Mouse (Mus musculus): Measurements from ENCODE around the gene Rsu1.
A peak's percentile ranks its signal among the peaks of the same experiment; 100 is the strongest.
"Not testable (repeated sequence)": the region's sequence is repeated elsewhere in the genome, so short reads cannot be mapped to it uniquely, and the experiment has no call there.

The Rsu1 gene

GRCm38 (mm10) chr2:13224546-13224945, 46.7 kb downstream of the Rsu1 start:
- DNase-seq (ENCODE audit: low read depth, low spot score), result no peak

DNA sequence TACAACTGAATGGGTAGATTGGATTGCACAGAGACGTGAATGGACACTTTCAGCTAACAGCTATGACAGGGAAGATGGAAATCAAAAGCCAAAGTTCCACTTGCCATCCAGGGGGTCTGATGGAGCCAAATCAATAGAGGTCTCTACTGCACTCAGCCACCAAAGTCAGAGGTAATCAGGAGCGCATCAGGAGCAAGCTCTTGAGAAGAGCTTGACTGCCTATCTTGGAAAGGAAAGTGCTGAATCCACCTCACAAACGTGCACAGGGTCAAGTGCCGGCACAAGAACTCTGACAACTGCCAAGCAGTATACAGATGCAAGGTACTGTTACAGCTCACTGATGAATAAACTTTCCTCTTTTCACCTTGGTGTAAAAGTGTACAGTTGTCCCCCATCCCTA, 47.8 kb downstream of the Rsu1 start:
- no peak for DNase-seq (ENCODE audit: low read depth, low spot score)

DNA sequence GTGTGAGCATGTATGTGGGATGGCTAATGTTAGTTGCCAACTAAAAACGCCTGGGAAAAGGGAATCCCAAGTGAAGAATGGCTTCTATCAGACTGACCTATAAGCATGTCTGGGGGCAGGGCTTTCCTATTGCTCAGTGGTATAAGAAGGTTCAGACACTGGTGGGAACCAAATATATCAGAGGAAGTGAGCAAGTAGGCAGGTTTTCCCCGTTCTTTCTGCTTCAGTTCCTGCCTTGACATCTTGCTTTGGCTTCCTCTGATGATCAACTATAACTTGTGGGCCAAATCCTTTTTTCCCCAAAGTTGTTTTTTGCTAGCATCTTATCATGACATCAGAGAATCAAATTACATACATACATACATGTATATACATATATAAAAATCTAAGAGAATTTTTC, 51.1 kb downstream of the Rsu1 start:
- DNase-seq (ENCODE audit: low read depth, low spot score), result no peak

GRCm38 (mm10) chr2:13218112-13218511, 53.1 kb downstream of the Rsu1 start:
- DNase-seq (ENCODE audit: low read depth, low spot score), result no peak

- no peak for DNase-seq (ENCODE audit: low read depth, low spot score)
These were observed 64.4 kb downstream of the Rsu1 start for GRCm38 (mm10) chr2:13206825-13207224.

GRCm38 (mm10) chr2:13206367-13206766, 64.8 kb downstream of the Rsu1 start:
- DNase-seq (ENCODE audit: low read depth, low spot score), result peak; percentile 29

GRCm38 (mm10) chr2:13202805-13203475, 68.3 kb downstream of the Rsu1 start:
- DNase-seq (ENCODE audit: low read depth, low spot score), result no peak

- DNase-seq (ENCODE audit: low read depth, low spot score), result no peak
These were observed 71.5 kb downstream of the Rsu1 start for GRCm38 (mm10) chr2:13199713-13200112.

DNA sequence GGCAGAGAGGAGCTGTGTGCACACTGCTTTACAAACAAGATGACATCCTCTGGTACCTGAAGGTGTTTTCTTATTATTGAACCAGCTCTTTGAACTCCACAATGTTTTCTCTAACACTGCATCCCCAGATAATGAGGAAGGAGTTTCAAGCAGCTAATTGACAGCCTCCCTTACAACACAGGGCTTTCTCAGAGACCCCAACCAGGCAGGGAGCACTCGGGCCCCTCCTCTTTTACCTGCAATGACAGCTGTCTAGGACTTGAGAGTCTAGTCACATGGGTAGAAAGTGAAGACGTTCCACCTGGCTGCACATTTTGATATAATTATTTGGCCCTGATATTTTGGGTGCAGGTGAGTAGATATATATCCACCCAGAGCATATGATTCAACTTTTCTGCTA, 72.2 kb downstream of the Rsu1 start:
- no peak for DNase-seq (ENCODE audit: low read depth, low spot score)

- DNase-seq (ENCODE audit: low read depth, low spot score), result no peak
These were observed 75.7 kb downstream of the Rsu1 start for GRCm38 (mm10) chr2:13195540-13195939.

GRCm38 (mm10) chr2:13192157-13192556, 79.1 kb downstream of the Rsu1 start:
- DNase-seq (ENCODE audit: low read depth, low spot score), result no peak

DNA sequence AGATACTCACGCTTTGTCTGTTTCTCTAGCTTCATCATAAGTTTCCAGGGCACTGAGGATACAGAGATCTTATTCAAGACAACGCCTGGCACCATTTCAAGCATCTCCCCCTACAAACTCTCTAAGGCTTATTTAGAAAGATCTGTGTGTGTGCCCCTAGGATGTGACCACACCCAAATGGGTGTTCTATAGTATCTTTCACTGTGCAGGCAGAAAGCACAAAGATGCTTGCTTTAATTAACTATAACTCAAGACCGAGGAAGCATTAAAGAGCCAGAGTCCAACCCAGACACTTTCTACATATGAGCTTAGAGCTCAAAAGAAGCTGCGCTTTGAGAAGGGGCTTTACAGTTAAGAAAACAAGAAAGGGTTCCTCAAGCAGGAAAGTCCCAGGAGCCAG, 80.4 kb downstream of the Rsu1 start:
- DNase-seq (ENCODE audit: low read depth, low spot score), result no peak

- DNase-seq (ENCODE audit: low read depth, low spot score), result no peak
These were observed 82.3 kb downstream of the Rsu1 start for GRCm38 (mm10) chr2:13188831-13189495.

GRCm38 (mm10) chr2:13183124-13183523, 88.1 kb downstream of the Rsu1 start:
- no peak for DNase-seq (ENCODE audit: low read depth, low spot score)

GRCm38 (mm10) chr2:13181899-13182298, 89.3 kb downstream of the Rsu1 start:
- not testable (repeated sequence) for DNase-seq (ENCODE audit: low read depth, low spot score)

GRCm38 (mm10) chr2:13177698-13178395, 93.4 kb downstream of the Rsu1 start:
- DNase-seq (ENCODE audit: low read depth, low spot score), result no peak

DNA sequence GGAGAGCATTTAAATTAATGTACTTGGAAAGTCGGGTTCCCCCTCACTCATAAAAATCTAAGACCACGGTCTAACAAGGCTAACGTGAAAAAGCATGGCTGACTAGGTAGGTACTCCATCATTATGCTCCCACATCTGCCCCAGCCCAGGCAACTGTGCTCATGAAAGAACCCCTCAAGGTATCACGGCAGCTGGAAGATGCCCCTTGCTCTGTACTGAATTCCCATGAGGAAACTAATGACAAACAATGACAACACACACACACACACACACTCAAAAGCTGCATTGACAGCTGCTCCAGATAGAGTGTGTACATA, 95.0 kb downstream of the Rsu1 start:
- DNase-seq (ENCODE audit: low read depth, low spot score), result no peak

- peak; percentile 9 for DNase-seq (ENCODE audit: low read depth, low spot score)
These were observed 95.5 kb downstream of the Rsu1 start for GRCm38 (mm10) chr2:13175536-13176303.

DNA sequence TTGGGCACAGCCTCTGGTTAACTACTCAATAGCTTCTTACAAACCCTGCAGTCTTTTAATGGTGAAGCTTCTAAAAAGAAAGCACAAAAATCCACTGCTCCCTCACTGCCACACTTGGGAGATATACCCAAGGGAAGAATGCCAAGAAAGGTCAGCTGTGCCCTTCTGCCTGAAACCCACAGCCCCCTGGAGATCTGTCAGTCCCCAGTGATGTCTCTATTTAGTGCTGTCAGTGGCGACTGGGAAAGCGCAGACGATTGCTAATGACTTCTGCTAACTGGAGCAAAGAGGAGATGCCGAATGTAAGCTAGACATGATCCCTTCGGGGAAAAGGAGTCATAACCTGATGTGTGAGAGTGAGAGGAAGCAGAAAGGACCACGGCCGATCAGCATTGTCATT, 96.8 kb downstream of the Rsu1 start:
- no peak for DNase-seq (ENCODE audit: low read depth, low spot score)

- no peak for DNase-seq (ENCODE audit: low read depth, low spot score)
These were observed 100.6 kb downstream of the Rsu1 start for GRCm38 (mm10) chr2:13170651-13171050.

DNA sequence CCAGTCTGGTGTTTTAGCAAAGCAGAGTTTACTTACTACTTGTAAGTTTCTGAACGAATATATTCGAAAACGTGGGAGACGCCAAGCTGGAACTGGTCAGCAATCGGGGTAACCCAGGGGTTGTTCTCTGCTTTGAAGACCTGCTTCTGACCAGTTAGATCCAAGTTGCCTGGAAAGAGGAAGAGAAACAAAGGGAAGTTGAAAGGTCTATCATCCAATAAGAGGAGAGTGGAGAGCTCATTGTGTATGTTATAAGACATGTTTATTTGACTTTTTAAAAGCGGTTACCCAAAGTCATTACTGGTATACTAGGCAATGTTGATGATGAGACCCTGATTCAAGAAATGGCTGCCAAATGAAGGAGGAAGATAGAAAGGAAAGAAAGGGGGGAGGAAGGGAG, 101.3 kb downstream of the Rsu1 start:
- DNase-seq (ENCODE audit: low read depth, low spot score), result no peak

- DNase-seq (ENCODE audit: low read depth, low spot score), result no peak
These were observed 101.9 kb downstream of the Rsu1 start for GRCm38 (mm10) chr2:13169158-13169890.
